Mouse (Mus musculus): ENCODE measurements around the gene Birc6. TPM values are rescaled to one million over a fixed set of nuclear protein-coding genes. Genes with fewer than 3 reads are reported as not detected.

The Birc6 gene
- total and polyA plus RNA-seq, 2 experiments = 33.2 to 107 TPM

GRCm38 (mm10) chr17:74670031-74670430, 141.9 kb downstream of the Birc6 start:
- WGBS = 94% methylated on average over 13 of the region's 13 CpGs
- peaks cover 43% of the 10 kb centered on the region for H3K36me3 ChIP-seq (ENCODE audit: control insufficient read depth, insufficient read depth, low read length)

GRCm38 (mm10) chr17:74672446-74672845, 144.4 kb downstream of the Birc6 start:
- Histone ChIP-seq H3K4me3 (ENCODE audit: insufficient read depth, low read depth, low read length) (no peak overlapping the region), H3K27me3 (ENCODE audit: control insufficient read depth, insufficient read depth, low read length) (no peaks in the 10 kb centered on the region), H3K4me1 (ENCODE audit: control insufficient read depth, insufficient read depth, low read length) (no peaks in the 10 kb centered on the region), H3K79me2 (ENCODE audit: control insufficient read depth, insufficient read depth, low read length) (no peaks in the 10 kb centered on the region; the same call in 1 of the 2 replicates), H3K27ac (replicated peaks; ENCODE audit: insufficient read depth, low read depth, low read length) (no peak overlapping the region), H3K36me3 (ENCODE audit: control insufficient read depth, insufficient read depth, low read length) (peaks cover 51% of the 10 kb centered on the region), H3K9ac (ENCODE audit: low read depth, low read length) (no peak overlapping the region)
- WGBS = 67% methylated on average over 4 of the region's 4 CpGs
- no peak for DNase-seq (ENCODE audit: extremely low read depth, low read depth, low spot score)
- no peak for TF ChIP-seq POLR2A (IDR thresholded peaks at IDR 0.05; ENCODE audit: extremely low read depth, insufficient read depth, low read length)
- TF ChIP-seq CTCF (IDR thresholded peaks at IDR 0.05; ENCODE audit: low read depth, low read length) = no peak

More at GRCm38 (mm10) chr17:74670031-74670430, 141.9 kb downstream of the Birc6 start:
- no peak for DNase-seq (ENCODE audit: extremely low read depth, low read depth, low spot score)
- no peak for TF ChIP-seq CTCF (IDR thresholded peaks at IDR 0.05; ENCODE audit: low read depth, low read length)
- TF ChIP-seq POLR2A (IDR thresholded peaks at IDR 0.05; ENCODE audit: extremely low read depth, insufficient read depth, low read length) = no peak
- H3K4me1 ChIP-seq (ENCODE audit: control insufficient read depth, insufficient read depth, low read length) = no peaks in the 10 kb centered on the region
- no peak overlapping the region for H3K9ac ChIP-seq (ENCODE audit: low read depth, low read length)
- H3K27ac ChIP-seq (replicated peaks; ENCODE audit: insufficient read depth, low read depth, low read length) = no peak overlapping the region
- no peaks in the 10 kb centered on the region for H3K79me2 ChIP-seq (ENCODE audit: control insufficient read depth, insufficient read depth, low read length)
- no peaks in the 10 kb centered on the region for H3K27me3 ChIP-seq (ENCODE audit: control insufficient read depth, insufficient read depth, low read length)
- H3K4me3 ChIP-seq (ENCODE audit: insufficient read depth, low read depth, low read length) = no peak overlapping the region

- Histone ChIP-seq H3K27ac (replicated peaks; ENCODE audit: insufficient read depth, low read depth, low read length) (no peak overlapping the region), H3K4me3 (ENCODE audit: insufficient read depth, low read depth, low read length) (no peak overlapping the region), H3K79me2 (ENCODE audit: control insufficient read depth, insufficient read depth, low read length) (no peaks in the 10 kb centered on the region; the same call in 1 of the 2 replicates), H3K36me3 (ENCODE audit: control insufficient read depth, insufficient read depth, low read length) (peaks cover 55% of the 10 kb centered on the region), H3K4me1 (ENCODE audit: control insufficient read depth, insufficient read depth, low read length) (no peaks in the 10 kb centered on the region), H3K27me3 (ENCODE audit: control insufficient read depth, insufficient read depth, low read length) (no peaks in the 10 kb centered on the region), H3K9ac (ENCODE audit: low read depth, low read length) (no peak overlapping the region)
- TF ChIP-seq CTCF (IDR thresholded peaks at IDR 0.05; ENCODE audit: low read depth, low read length) (peak; percentile 44), POLR2A (IDR thresholded peaks at IDR 0.05; ENCODE audit: extremely low read depth, insufficient read depth, low read length) (no peak)
- peak; percentile 45 for DNase-seq (ENCODE audit: extremely low read depth, low read depth, low spot score)
Observed at GRCm38 (mm10) chr17:74673251-74673650, 145.2 kb downstream of the Birc6 start.

- Histone ChIP-seq H3K4me3 (ENCODE audit: insufficient read depth, low read depth, low read length) (no peak overlapping the region), H3K9ac (ENCODE audit: low read depth, low read length) (no peak overlapping the region), H3K27ac (replicated peaks; ENCODE audit: insufficient read depth, low read depth, low read length) (no peak overlapping the region), H3K4me1 (ENCODE audit: control insufficient read depth, insufficient read depth, low read length) (no peaks in the 10 kb centered on the region), H3K79me2 (ENCODE audit: control insufficient read depth, insufficient read depth, low read length) (no peaks in the 10 kb centered on the region; the same call in 1 of the 2 replicates), H3K36me3 (ENCODE audit: control insufficient read depth, insufficient read depth, low read length) (peaks cover 47% of the 10 kb centered on the region), H3K27me3 (ENCODE audit: control insufficient read depth, insufficient read depth, low read length) (no peaks in the 10 kb centered on the region)
- peak; percentile 9 for DNase-seq (ENCODE audit: extremely low read depth, low read depth, low spot score)
- 68% methylated on average over 8 of the region's 8 CpGs for WGBS
- TF ChIP-seq CTCF (IDR thresholded peaks at IDR 0.05; ENCODE audit: low read depth, low read length) (no peak), POLR2A (IDR thresholded peaks at IDR 0.05; ENCODE audit: extremely low read depth, insufficient read depth, low read length) (no peak)
Observed at GRCm38 (mm10) chr17:74678061-74678460, 150.0 kb downstream of the Birc6 start.

GRCm38 (mm10) chr17:74684927-74685326, 156.8 kb downstream of the Birc6 start:
- Histone ChIP-seq H3K27me3 (ENCODE audit: control insufficient read depth, insufficient read depth, low read length) (no peaks in the 10 kb centered on the region), H3K27ac (replicated peaks; ENCODE audit: insufficient read depth, low read depth, low read length) (no peak overlapping the region), H3K9ac (ENCODE audit: low read depth, low read length) (no peak overlapping the region), H3K36me3 (ENCODE audit: control insufficient read depth, insufficient read depth, low read length) (peaks cover 36% of the 10 kb centered on the region), H3K4me3 (ENCODE audit: insufficient read depth, low read depth, low read length) (no peak overlapping the region), H3K79me2 (ENCODE audit: control insufficient read depth, insufficient read depth, low read length) (no peaks in the 10 kb centered on the region; the same call in 1 of the 2 replicates), H3K4me1 (ENCODE audit: control insufficient read depth, insufficient read depth, low read length) (no peaks in the 10 kb centered on the region)
- no peak for TF ChIP-seq POLR2A (IDR thresholded peaks at IDR 0.05; ENCODE audit: extremely low read depth, insufficient read depth, low read length)
- no peak for TF ChIP-seq CTCF (IDR thresholded peaks at IDR 0.05; ENCODE audit: low read depth, low read length)
- WGBS = 66% methylated on average over 3 of the region's 3 CpGs
- no peak for DNase-seq (ENCODE audit: extremely low read depth, low read depth, low spot score)

GRCm38 (mm10) chr17:74688555-74688954, 160.5 kb downstream of the Birc6 start:
- TF ChIP-seq CTCF (IDR thresholded peaks at IDR 0.05; ENCODE audit: low read depth, low read length) (no peak), POLR2A (IDR thresholded peaks at IDR 0.05; ENCODE audit: extremely low read depth, insufficient read depth, low read length) (no peak)
- no peak overlapping the region for H3K9ac ChIP-seq (ENCODE audit: low read depth, low read length)
- no peaks in the 10 kb centered on the region; the same call in 1 of the 2 replicates for H3K79me2 ChIP-seq (ENCODE audit: control insufficient read depth, insufficient read depth, low read length)
- H3K4me1 ChIP-seq (ENCODE audit: control insufficient read depth, insufficient read depth, low read length) = no peaks in the 10 kb centered on the region
- peaks cover 51% of the 10 kb centered on the region for H3K36me3 ChIP-seq (ENCODE audit: control insufficient read depth, insufficient read depth, low read length)
- no peak overlapping the region for H3K27ac ChIP-seq (replicated peaks; ENCODE audit: insufficient read depth, low read depth, low read length)
- 97% methylated on average over 2 of the region's 2 CpGs for WGBS
- no peak overlapping the region for H3K4me3 ChIP-seq (ENCODE audit: insufficient read depth, low read depth, low read length)
- H3K27me3 ChIP-seq (ENCODE audit: control insufficient read depth, insufficient read depth, low read length) = no peaks in the 10 kb centered on the region
- DNase-seq (ENCODE audit: extremely low read depth, low read depth, low spot score) = no peak
